Mouse (Mus musculus): ENCODE data around the gene Sympk.

GRCm38 (mm10) chr7:19052345-19053135 is 28.4 kb downstream of the Sympk start:
- TF ChIP-seq POLR2A (IDR thresholded peaks at IDR 0.05; ENCODE audit: insufficient read length, low read depth) (no peak), MAX (IDR thresholded peaks at IDR 0.05; ENCODE audit: low read depth) (no peak), E2F4 (IDR thresholded peaks at IDR 0.05; ENCODE audit: insufficient read depth) (no peak), USF1 (IDR thresholded peaks at IDR 0.05; ENCODE audit: low read depth) (no peak), MYOG (IDR thresholded peaks at IDR 0.05; ENCODE audit: control insufficient read depth in 1 of 3, insufficient read depth in 1 of 3, insufficient read length in 2 of 3, low read depth in 2 of 3) (no peak), TCF3 (IDR thresholded peaks at IDR 0.05; ENCODE audit: insufficient read length, low read depth) (no peak)
